Mouse (Mus musculus): ENCODE data around the gene 1500011B03Rik. TPM values are rescaled to one million over a fixed set of nuclear protein-coding genes. Genes with fewer than 3 reads are reported as not detected.

Gene 1500011B03Rik
- polyA plus RNA-seq, 1 experiment from 2014 or later, result 110 TPM

- Histone ChIP-seq H3K27ac (replicated peaks) (peak within 1 kb of the TSS; percentile 90), H3K4me1 (replicated peaks; ENCODE audit: control insufficient read depth, insufficient read depth) (0 out of 2 replicates have a peak, but pooled peaks cover 7% of the 10 kb centered on the region), H3K36me3 (ENCODE audit: control insufficient read depth, insufficient read depth, low read length) (no peaks in the 10 kb centered on the region), H3K27me3 (ENCODE audit: control insufficient read depth, insufficient read depth, low read length) (no peaks in the 10 kb centered on the region), H3K9ac (ENCODE audit: low read length) (peak within 1 kb of the TSS; percentile 94), H3K9me3 (ENCODE audit: control insufficient read depth, low read length) (no peaks in the 10 kb centered on the region), H3K4me3 (ENCODE audit: low read depth, low read length) (peak within 1 kb of the TSS; percentile 99), H3K4me2 (replicated peaks; ENCODE audit: low read depth) (peak within 1 kb of the TSS; percentile 79)
- DNase-seq (ENCODE audit: low spot score) (peak; percentile 92), ATAC-seq (ENCODE audit: low FRiP score, low TSS enrichment) (peak; percentile 89)
- WGBS, result under 1% methylated on average over 56 of the region's 73 CpGs
- no peak for TF ChIP-seq CTCF (IDR thresholded peaks at IDR 0.05; ENCODE audit: low read depth)
- peak; percentile 52 for TF ChIP-seq EP300 (optimal IDR thresholded peaks at IDR 0.05)
Measured at GRCm38 (mm10) chr5:114774403-114775051, 48.7 kb downstream of the 1500011B03Rik start, which contains the start of gene Ankrd13a. Ankrd13a (plus strand) TSS chr5:114774677.

DNA sequence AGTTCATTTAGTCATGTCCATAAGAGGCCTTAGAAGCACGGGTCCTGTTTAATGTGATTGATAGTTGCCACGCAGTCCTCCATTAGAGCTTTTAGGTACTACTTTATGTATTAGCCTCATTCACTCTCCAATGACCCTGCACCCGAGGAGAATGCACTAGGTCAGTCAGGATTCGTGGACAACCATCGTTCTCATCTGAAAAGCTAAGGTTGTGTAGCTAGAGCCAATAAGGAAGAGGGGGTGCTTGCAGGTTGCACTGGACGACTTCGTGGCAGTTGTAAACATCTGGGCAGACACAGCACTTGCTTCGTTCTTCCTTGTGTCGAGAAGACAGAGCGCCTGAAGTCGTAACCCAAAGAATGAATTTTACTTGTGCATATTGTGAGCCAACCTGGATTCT is 49.5 kb downstream of the 1500011B03Rik start:
- Histone ChIP-seq H3K4me2 (replicated peaks; ENCODE audit: low read depth) (peak overlapping the region; percentile 79), H3K36me3 (ENCODE audit: control insufficient read depth, insufficient read depth, low read length) (no peaks in the 10 kb centered on the region), H3K4me1 (replicated peaks; ENCODE audit: control insufficient read depth, insufficient read depth) (0 out of 2 replicates have a peak, but pooled peaks cover 7% of the 10 kb centered on the region), H3K4me3 (ENCODE audit: low read depth, low read length) (peak overlapping the region; percentile 99), H3K27ac (replicated peaks) (peak overlapping the region; percentile 90), H3K9ac (ENCODE audit: low read length) (peak overlapping the region; percentile 94), H3K27me3 (ENCODE audit: control insufficient read depth, insufficient read depth, low read length) (no peaks in the 10 kb centered on the region), H3K9me3 (ENCODE audit: control insufficient read depth, low read length) (no peaks in the 10 kb centered on the region)
- TF ChIP-seq CTCF (IDR thresholded peaks at IDR 0.05; ENCODE audit: low read depth), result no peak
- TF ChIP-seq EP300 (optimal IDR thresholded peaks at IDR 0.05), result no peak
- WGBS, result under 1% methylated on average over 11 of the region's 11 CpGs
- ATAC-seq (ENCODE audit: low FRiP score, low TSS enrichment), result 0 out of 2 replicates have a peak, but pooled peaks have one; percentile 8
- peak; percentile 33 for DNase-seq (ENCODE audit: low spot score)

GRCm38 (mm10) chr5:114773211-114773710 is 50.0 kb downstream of the 1500011B03Rik start:
- Histone ChIP-seq H3K4me3 (ENCODE audit: low read depth, low read length) (peak overlapping the region; percentile 99), H3K27me3 (ENCODE audit: control insufficient read depth, insufficient read depth, low read length) (no peaks in the 10 kb centered on the region), H3K27ac (replicated peaks) (peak overlapping the region; percentile 88), H3K9me3 (ENCODE audit: control insufficient read depth, low read length) (no peaks in the 10 kb centered on the region), H3K4me1 (replicated peaks; ENCODE audit: control insufficient read depth, insufficient read depth) (0 out of 2 replicates have a peak, but pooled peaks cover 7% of the 10 kb centered on the region), H3K36me3 (ENCODE audit: control insufficient read depth, insufficient read depth, low read length) (no peaks in the 10 kb centered on the region), H3K4me2 (replicated peaks; ENCODE audit: low read depth) (peak overlapping the region; percentile 79), H3K9ac (ENCODE audit: low read length) (peak overlapping the region; percentile 94)
- ATAC-seq (ENCODE audit: low FRiP score, low TSS enrichment) (peak; percentile 88), DNase-seq (ENCODE audit: low spot score) (peak; percentile 96)
- under 1% methylated on average over 51 of the region's 52 CpGs for WGBS
- TF ChIP-seq CTCF (IDR thresholded peaks at IDR 0.05; ENCODE audit: low read depth), result no peak

DNA sequence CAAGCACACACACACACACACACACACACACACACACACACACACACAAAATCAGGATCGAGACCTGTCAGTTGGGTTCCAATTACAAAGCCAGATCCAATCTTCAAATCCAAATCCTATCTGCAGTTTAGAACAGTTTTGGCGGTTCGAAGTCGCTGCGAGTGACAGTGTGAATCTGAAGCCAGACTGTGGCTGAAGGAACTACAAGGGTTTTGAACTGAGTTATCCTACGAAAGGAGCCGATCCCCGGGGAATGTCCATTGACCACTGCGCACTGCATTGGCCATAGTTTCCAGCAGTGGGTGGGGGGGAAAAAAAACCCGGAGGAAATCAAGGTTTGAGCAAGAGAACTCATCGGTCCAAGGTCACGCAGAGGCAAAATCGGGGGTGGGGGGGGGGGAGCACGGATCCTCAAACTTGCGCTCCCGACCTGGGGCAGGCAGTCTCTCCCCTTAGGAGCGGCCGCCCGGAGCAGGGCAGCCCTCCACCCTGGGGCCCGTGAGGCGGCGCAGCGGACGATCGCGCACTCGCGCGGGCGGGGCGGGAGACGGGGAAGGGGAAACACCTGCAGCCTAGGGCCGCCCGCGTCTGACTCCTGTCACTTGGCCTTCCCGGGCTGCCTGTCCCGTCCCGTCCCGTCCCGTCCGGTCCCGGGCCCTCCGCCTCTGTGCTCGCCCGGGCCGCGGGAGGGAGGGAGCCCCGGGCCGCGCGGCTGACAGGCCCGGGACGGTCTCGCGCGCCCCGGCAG is 50.6 kb downstream of the 1500011B03Rik start:
- peak overlapping the region; percentile 99 for H3K4me3 ChIP-seq (ENCODE audit: low read depth, low read length)
- ATAC-seq (ENCODE audit: low FRiP score, low TSS enrichment), result peak; percentile 53
- TF ChIP-seq CTCF (IDR thresholded peaks at IDR 0.05; ENCODE audit: low read depth), result peak; percentile 8; the same call in 1 of the 2 replicates
- TF ChIP-seq EP300 (optimal IDR thresholded peaks at IDR 0.05), result no peak
- H3K27ac ChIP-seq (replicated peaks), result peak overlapping the region; percentile 88
- peak; percentile 73 for DNase-seq (ENCODE audit: low spot score)
- no peaks in the 10 kb centered on the region for H3K36me3 ChIP-seq (ENCODE audit: control insufficient read depth, insufficient read depth, low read length)
- peak overlapping the region; percentile 79 for H3K4me2 ChIP-seq (replicated peaks; ENCODE audit: low read depth)
- no peaks in the 10 kb centered on the region for H3K27me3 ChIP-seq (ENCODE audit: control insufficient read depth, insufficient read depth, low read length)
- 1% methylated on average over 33 of the region's 57 CpGs for WGBS
- H3K9me3 ChIP-seq (ENCODE audit: control insufficient read depth, low read length), result no peaks in the 10 kb centered on the region
- H3K9ac ChIP-seq (ENCODE audit: low read length), result peak overlapping the region; percentile 94
- 0 out of 2 replicates have a peak, but pooled peaks cover 7% of the 10 kb centered on the region for H3K4me1 ChIP-seq (replicated peaks; ENCODE audit: control insufficient read depth, insufficient read depth)

- no peaks in the 10 kb centered on the region for H3K36me3 ChIP-seq (ENCODE audit: control insufficient read depth, insufficient read depth, low read length)
- 69% methylated on average over 8 of the region's 8 CpGs for WGBS
- no peak for TF ChIP-seq EP300 (optimal IDR thresholded peaks at IDR 0.05)
- no peak for TF ChIP-seq CTCF (IDR thresholded peaks at IDR 0.05; ENCODE audit: low read depth)
- no peaks in the 10 kb centered on the region for H3K9me3 ChIP-seq (ENCODE audit: control insufficient read depth, low read length)
- DNase-seq (ENCODE audit: low spot score) (no peak), ATAC-seq (ENCODE audit: low FRiP score, low TSS enrichment) (no peak)
- peak overlapping the region; percentile 79; the same call in 1 of the 2 replicates for H3K4me2 ChIP-seq (replicated peaks; ENCODE audit: low read depth)
- H3K27me3 ChIP-seq (ENCODE audit: control insufficient read depth, insufficient read depth, low read length), result no peaks in the 10 kb centered on the region
- 0 out of 2 replicates have a peak, but pooled peaks cover 7% of the 10 kb centered on the region for H3K4me1 ChIP-seq (replicated peaks; ENCODE audit: control insufficient read depth, insufficient read depth)
- peak overlapping the region; percentile 99; the same call in 1 of the 2 replicates for H3K4me3 ChIP-seq (ENCODE audit: low read depth, low read length)
- H3K9ac ChIP-seq (ENCODE audit: low read length), result no peak overlapping the region
- H3K27ac ChIP-seq (replicated peaks), result no peak overlapping the region
Measured at GRCm38 (mm10) chr5:114771796-114772195, 51.5 kb downstream of the 1500011B03Rik start.
